Mouse (Mus musculus) midbrain, embryonic 12.5 days (tissue): ENCODE measurements around the gene Nhsl1. TPM values are rescaled to one million over a fixed set of nuclear protein-coding genes. Genes with fewer than 3 reads are reported as not detected.
A peak's percentile ranks its signal among the peaks of the same experiment; 100 is the strongest.

ENCODE experiments used
- ATAC-seq: fragments of 200-750 bp; cut with Nextera tagmentation; 2 replicates; pipeline ENCODE4 v1.8.0; 2017; ENCODE audit warnings: low read depth, moderate TSS enrichment, moderate library complexity; ENCODE audit not compliant: low FRiP score
- H3K27ac ChIP-seq: fragments of 300-500 bp; sonication (generic); replicated peaks from 2 replicates; pipeline ENCODE4 v1.5.1; 2016; ENCODE audit warnings: mild to moderate bottlenecking
- H3K27me3 ChIP-seq: fragments of 300-500 bp; sonication (generic); 2 replicates; pipeline ENCODE4 v1.6.1; 2016; ENCODE audit warnings: mild to moderate bottlenecking
- H3K36me3 ChIP-seq: fragments of 300-500 bp; sonication (generic); 2 replicates; pipeline ENCODE4 v1.6.1; 2016
- H3K4me1 ChIP-seq: fragments of 300-500 bp; sonication (generic); 2 replicates; pipeline ENCODE4 v1.6.1; 2016
- H3K4me2 ChIP-seq: fragments of 300-500 bp; sonication (generic); replicated peaks from 2 replicates; pipeline ENCODE4 v1.6.1; 2016; ENCODE audit warnings: mild to moderate bottlenecking, moderate library complexity
- H3K4me3 ChIP-seq: fragments of 300-500 bp; sonication (generic); 2 replicates; pipeline ENCODE4 v1.5.1; 2016; ENCODE audit warnings: mild to moderate bottlenecking
- H3K9ac ChIP-seq: fragments of 300-500 bp; sonication (generic); replicated peaks from 2 replicates; pipeline ENCODE4 v1.6.1; 2016; ENCODE audit warnings: mild to moderate bottlenecking, moderate library complexity
- H3K9me3 ChIP-seq: fragments of 300-500 bp; sonication (generic); 2 replicates; pipeline ENCODE4 v1.6.1; 2016; ENCODE audit warnings: mild to moderate bottlenecking
- WGBS: fragments of 180-500 bp; shearing (Covaris S2); methylation state at CpG from one replicate; pipeline ENCODE4 v1.1.7; 2016; 5-methylcytosine and 5-hydroxymethylcytosine counted together
- polyA plus RNA-seq: library from polyadenylated mRNA; unstranded; fragments of >200 nt; fragmentation: Nextera tagmentation; extraction: Ambion mirVana; gene quantifications from 2 replicates; pipeline ENCODE4 v1.2.1, GENCODE M21; 2016

Nhsl1 gene
- polyA plus RNA-seq, 1 experiment from 2014 or later: 14.0 TPM

GRCm38 (mm10) chr10:18497066-18497465, 178.3 kb downstream of the Nhsl1 start:
- Histone ChIP-seq H3K27me3 (no peaks in the 10 kb centered on the region), H3K4me1 (peaks cover 2% of the 10 kb centered on the region; the same call in 1 of the 2 replicates), H3K36me3 (peaks cover 18% of the 10 kb centered on the region), H3K27ac (no peak overlapping the region), H3K4me3 (no peak overlapping the region), H3K4me2 (no peak overlapping the region), H3K9ac (no peak overlapping the region), H3K9me3 (no peaks in the 10 kb centered on the region)
- ATAC-seq: no peak
- 79% methylated on average over 7 of the region's 7 CpGs for WGBS

DNA sequence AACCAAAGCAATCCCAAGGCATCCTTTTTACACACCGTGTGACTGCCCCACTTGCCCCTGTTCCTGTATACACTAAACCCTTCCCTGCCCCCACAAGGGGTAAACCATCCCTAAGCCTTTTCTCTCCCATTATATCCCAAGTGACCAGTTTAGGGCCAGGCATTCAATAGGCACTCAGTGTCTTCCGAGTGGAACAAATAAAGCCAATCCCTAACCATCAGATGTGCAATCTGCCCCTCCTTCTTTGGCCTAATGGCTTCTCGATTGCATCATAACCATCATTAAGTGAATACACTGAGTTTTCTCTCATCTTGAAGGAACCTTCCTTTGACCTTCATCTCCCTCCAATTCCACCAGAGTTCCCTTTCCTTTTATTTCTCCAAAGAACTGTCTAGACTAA, 183.2 kb downstream of the Nhsl1 start:
- Histone ChIP-seq H3K27me3 (no peaks in the 10 kb centered on the region), H3K4me3 (no peak overlapping the region), H3K27ac (no peak overlapping the region), H3K36me3 (peaks cover 21% of the 10 kb centered on the region), H3K9me3 (no peaks in the 10 kb centered on the region), H3K9ac (no peak overlapping the region), H3K4me1 (peaks cover 17% of the 10 kb centered on the region; the same call in 1 of the 2 replicates), H3K4me2 (no peak overlapping the region)
- ATAC-seq: no peak
- 65% methylated on average over 3 of the region's 3 CpGs for WGBS

- H3K27me3 ChIP-seq: no peaks in the 10 kb centered on the region
- peaks cover 23% of the 10 kb centered on the region; the same call in 1 of the 2 replicates for H3K4me1 ChIP-seq
- WGBS: 70% methylated on average over 10 of the region's 10 CpGs
- H3K4me3 ChIP-seq: no peak overlapping the region
- H3K36me3 ChIP-seq: peaks cover 8% of the 10 kb centered on the region; the same call in 1 of the 2 replicates
- no peak overlapping the region for H3K27ac ChIP-seq
- no peak for ATAC-seq
- no peak overlapping the region for H3K9ac ChIP-seq
- no peaks in the 10 kb centered on the region for H3K9me3 ChIP-seq
- no peak overlapping the region for H3K4me2 ChIP-seq
Observed at GRCm38 (mm10) chr10:18505690-18506089, 186.9 kb downstream of the Nhsl1 start.

- Histone ChIP-seq H3K4me1 (peaks cover 23% of the 10 kb centered on the region; the same call in 1 of the 2 replicates), H3K27me3 (no peaks in the 10 kb centered on the region), H3K36me3 (peaks cover 5% of the 10 kb centered on the region; the same call in 1 of the 2 replicates), H3K4me2 (no peak overlapping the region), H3K9me3 (no peaks in the 10 kb centered on the region), H3K9ac (no peak overlapping the region), H3K4me3 (no peak overlapping the region), H3K27ac (no peak overlapping the region)
- ATAC-seq: no peak
- 73% methylated on average over 6 of the region's 6 CpGs for WGBS
Observed at GRCm38 (mm10) chr10:18506501-18506946, 187.7 kb downstream of the Nhsl1 start.

DNA sequence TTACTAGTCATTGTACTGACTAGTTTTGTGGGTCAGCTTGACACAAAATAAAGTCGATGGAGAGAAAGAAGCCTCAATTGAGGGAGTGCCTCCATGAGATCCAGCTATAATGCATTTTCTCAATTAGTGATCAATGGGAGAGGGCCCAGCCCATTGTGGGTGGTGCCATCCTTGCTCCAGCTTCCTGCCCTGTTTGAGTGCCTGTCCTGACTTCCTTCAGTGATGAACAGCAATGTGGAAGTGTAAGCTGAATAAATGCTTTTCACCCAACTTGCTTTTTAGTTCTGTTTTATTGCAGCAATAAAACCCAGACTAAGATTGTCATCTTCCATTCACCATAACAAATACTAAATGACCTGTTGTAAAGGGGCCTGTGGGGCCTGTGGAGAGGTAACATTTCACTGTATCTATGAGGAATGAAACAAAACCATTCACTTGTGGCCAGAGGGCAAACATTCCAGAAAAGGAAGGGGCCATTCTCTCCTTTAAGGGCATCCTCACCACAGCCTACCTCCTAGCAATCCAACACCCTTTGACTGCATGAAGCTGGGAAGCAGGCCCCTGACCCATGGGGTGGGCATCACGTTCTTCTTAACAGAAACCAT, 189.2 kb downstream of the Nhsl1 start:
- Histone ChIP-seq H3K27ac (no peak overlapping the region), H3K4me1 (peaks cover 23% of the 10 kb centered on the region; the same call in 1 of the 2 replicates), H3K36me3 (peaks cover 4% of the 10 kb centered on the region), H3K9ac (no peak overlapping the region), H3K9me3 (no peaks in the 10 kb centered on the region), H3K4me3 (no peak overlapping the region), H3K4me2 (no peak overlapping the region), H3K27me3 (no peaks in the 10 kb centered on the region)
- no peak for ATAC-seq
- WGBS: 86% methylated on average over 2 of the region's 2 CpGs

GRCm38 (mm10) chr10:18508586-18508985, 189.8 kb downstream of the Nhsl1 start:
- ATAC-seq: no peak
- Histone ChIP-seq H3K9me3 (no peaks in the 10 kb centered on the region), H3K36me3 (peaks cover 4% of the 10 kb centered on the region), H3K27ac (no peak overlapping the region), H3K4me2 (no peak overlapping the region), H3K27me3 (no peaks in the 10 kb centered on the region), H3K4me1 (peaks cover 23% of the 10 kb centered on the region; the same call in 1 of the 2 replicates), H3K9ac (no peak overlapping the region), H3K4me3 (no peak overlapping the region)
- WGBS: 81% methylated on average over 1 of the region's 1 CpGs

GRCm38 (mm10) chr10:18510663-18511062, 191.9 kb downstream of the Nhsl1 start:
- peaks cover 4% of the 10 kb centered on the region for H3K36me3 ChIP-seq
- peaks cover 17% of the 10 kb centered on the region; the same call in 1 of the 2 replicates for H3K4me1 ChIP-seq
- no peak overlapping the region for H3K4me3 ChIP-seq
- H3K27ac ChIP-seq: no peak overlapping the region
- no peaks in the 10 kb centered on the region for H3K9me3 ChIP-seq
- 81% methylated on average over 3 of the region's 3 CpGs for WGBS
- H3K4me2 ChIP-seq: no peak overlapping the region
- no peak overlapping the region for H3K9ac ChIP-seq
- H3K27me3 ChIP-seq: no peaks in the 10 kb centered on the region
- no peak for ATAC-seq

GRCm38 (mm10) chr10:18511496-18511895, 192.7 kb downstream of the Nhsl1 start:
- WGBS: 92% methylated on average over 11 of the region's 11 CpGs

DNA sequence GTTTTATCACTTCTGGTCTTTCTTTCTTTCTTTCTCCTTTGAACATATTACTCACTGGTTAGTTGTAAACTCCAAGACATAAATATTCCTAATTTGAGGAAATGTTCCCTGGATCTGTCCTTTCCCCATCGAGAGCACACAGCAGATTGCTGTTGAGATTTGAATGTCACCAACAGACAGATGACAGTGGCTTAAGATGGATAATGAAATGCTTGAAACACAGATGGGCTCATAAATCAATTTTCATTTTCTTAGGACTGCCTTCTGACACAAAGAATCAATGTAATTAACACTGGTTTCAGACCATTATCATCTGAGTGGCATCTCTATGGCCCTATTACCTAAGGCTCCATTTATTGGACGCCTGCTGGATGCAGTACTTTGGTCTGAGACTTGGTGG, 203.8 kb downstream of the Nhsl1 start:
- peaks cover 29% of the 10 kb centered on the region for H3K36me3 ChIP-seq

More at GRCm38 (mm10) chr10:18511496-18511895, 192.7 kb downstream of the Nhsl1 start:
- ATAC-seq: no peak
- Histone ChIP-seq H3K4me1 (peaks cover 11% of the 10 kb centered on the region; the same call in 1 of the 2 replicates), H3K27me3 (no peaks in the 10 kb centered on the region), H3K9me3 (no peaks in the 10 kb centered on the region), H3K27ac (no peak overlapping the region), H3K36me3 (peaks cover 4% of the 10 kb centered on the region), H3K9ac (no peak overlapping the region), H3K4me3 (no peak overlapping the region), H3K4me2 (no peak overlapping the region)

DNA sequence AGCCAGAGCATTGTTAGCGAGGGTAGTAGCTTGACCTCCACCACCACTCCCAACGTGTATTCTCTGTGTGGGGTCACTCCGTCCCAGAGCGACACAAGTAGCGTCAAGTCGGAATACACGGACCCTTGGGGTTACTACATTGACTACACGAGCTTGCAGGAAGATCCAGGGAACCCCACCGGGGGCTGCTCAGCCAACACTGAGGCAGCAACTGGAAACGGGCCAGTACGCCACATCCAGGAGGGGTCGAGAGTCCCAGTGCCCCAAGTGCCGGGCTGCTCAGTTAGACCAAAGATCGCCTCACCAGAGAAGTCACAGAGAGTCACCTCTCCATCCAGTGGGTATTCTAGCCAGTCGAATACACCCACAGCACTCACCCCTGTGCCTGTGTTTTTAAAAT, 206.5 kb downstream of the Nhsl1 start:
- H3K9ac ChIP-seq: no peak overlapping the region
- no peaks in the 10 kb centered on the region for H3K27me3 ChIP-seq
- no peak overlapping the region for H3K4me3 ChIP-seq
- 78% methylated on average over 15 of the region's 15 CpGs for WGBS
- no peaks in the 10 kb centered on the region for H3K9me3 ChIP-seq
- H3K4me2 ChIP-seq: no peak overlapping the region
- peaks cover 29% of the 10 kb centered on the region for H3K36me3 ChIP-seq
- no peak overlapping the region for H3K27ac ChIP-seq
- peaks cover 20% of the 10 kb centered on the region for H3K4me1 ChIP-seq
- no peak for ATAC-seq

More for the DNA sequence above, 203.8 kb downstream of the Nhsl1 start:
- Histone ChIP-seq H3K4me2 (no peak overlapping the region), H3K27me3 (no peaks in the 10 kb centered on the region), H3K4me3 (no peak overlapping the region), H3K27ac (no peak overlapping the region), H3K4me1 (peaks cover 24% of the 10 kb centered on the region), H3K9me3 (no peaks in the 10 kb centered on the region), H3K9ac (no peak overlapping the region)
- ATAC-seq: no peak
- WGBS: 75% methylated on average over 2 of the region's 2 CpGs

DNA sequence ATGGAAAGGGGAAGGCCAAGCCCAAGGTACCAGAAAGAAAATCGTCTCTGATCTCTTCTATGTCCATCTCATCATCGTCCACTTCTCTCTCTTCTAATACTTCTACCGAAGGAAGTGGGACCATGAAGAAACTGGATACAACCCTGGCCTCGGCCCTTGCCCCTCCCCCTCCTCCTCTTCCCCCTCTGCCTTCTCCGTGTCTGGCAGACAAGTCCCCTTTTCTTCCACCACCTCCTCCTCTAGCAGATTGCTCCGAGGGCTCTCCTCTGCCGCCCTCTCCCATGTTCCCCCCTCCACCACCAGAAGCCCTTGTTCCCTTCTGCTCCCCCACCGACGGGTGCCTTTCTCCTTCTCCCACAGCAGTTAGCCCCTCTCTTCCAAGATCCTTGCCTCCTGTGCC, 206.9 kb downstream of the Nhsl1 start:
- Histone ChIP-seq H3K4me3 (no peak overlapping the region), H3K27me3 (no peaks in the 10 kb centered on the region), H3K27ac (no peak overlapping the region), H3K9me3 (no peaks in the 10 kb centered on the region), H3K36me3 (peaks cover 29% of the 10 kb centered on the region), H3K4me2 (no peak overlapping the region), H3K9ac (no peak overlapping the region), H3K4me1 (peaks cover 20% of the 10 kb centered on the region)
- ATAC-seq: no peak
- 52% methylated on average over 9 of the region's 9 CpGs for WGBS

- H3K4me1 ChIP-seq: peaks cover 20% of the 10 kb centered on the region
- H3K4me2 ChIP-seq: no peak overlapping the region
- H3K36me3 ChIP-seq: peaks cover 31% of the 10 kb centered on the region
- 83% methylated on average over 22 of the region's 22 CpGs for WGBS
- no peak overlapping the region for H3K4me3 ChIP-seq
- no peak overlapping the region for H3K9ac ChIP-seq
- peak; percentile 65; the same call in 1 of the 2 replicates for ATAC-seq
- no peak overlapping the region for H3K27ac ChIP-seq
- H3K9me3 ChIP-seq: no peaks in the 10 kb centered on the region
- no peaks in the 10 kb centered on the region for H3K27me3 ChIP-seq
Observed at GRCm38 (mm10) chr10:18526184-18526850, 207.5 kb downstream of the Nhsl1 start.
